Mouse (Mus musculus) G1E (cell line): ENCODE measurements around the gene Foxs1.

Source experiments
- CTCF ChIP-seq: IDR thresholded peaks from 2 replicates; pipeline ENCODE4 v1.5.1; 2012; ENCODE audit warnings: low read depth, low read length, inconsistent platforms, mixed read lengths
- POLR2AphosphoS5 ChIP-seq: IDR thresholded peaks from 2 replicates; pipeline ENCODE4 v1.6.1; 2012; ENCODE audit warnings: low read depth, low read length, inconsistent platforms; ENCODE audit not compliant: insufficient replicate concordance
- TAL1 ChIP-seq: conservative IDR thresholded peaks from 2 replicates; pipeline ENCODE4 v1.6.1; 2012; ENCODE audit warnings: low read depth, low read length, inconsistent platforms, mixed read lengths

DNA sequence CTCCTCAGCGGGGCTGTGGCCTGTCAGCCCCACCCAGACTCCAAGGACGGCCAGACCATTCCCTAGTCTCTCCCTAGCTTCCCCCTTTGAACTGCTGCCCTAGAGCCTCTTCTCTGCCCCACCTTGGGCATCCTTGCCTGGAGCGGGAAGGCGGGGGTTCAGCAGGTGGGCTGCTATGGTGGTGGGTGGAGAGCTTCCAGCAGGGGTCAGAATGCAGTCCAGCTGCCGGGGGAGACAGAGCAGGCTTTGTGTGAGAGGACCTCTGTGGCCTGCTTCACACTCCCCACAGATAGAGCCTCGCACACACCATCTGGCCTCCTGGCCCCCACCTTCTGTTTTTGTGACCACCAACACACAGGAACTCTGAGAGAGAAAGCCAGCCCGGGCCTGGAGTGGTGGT lies 10.6 kb downstream of the Foxs1 start:
- TF ChIP-seq CTCF, result no peak
- TF ChIP-seq TAL1, result no peak
- TF ChIP-seq POLR2AphosphoS5, result no peak
